Mouse (Mus musculus) ovary, postnatal 14 days (tissue): Measurements from ENCODE around the gene Nupl1.

Experiments used
- DNase-seq: peaks from one replicate; pipeline ENCODE4 v3.0.0; 2022; ENCODE audit warnings: low spot score

Gene Nupl1

GRCm38 (mm10) chr14:60152373-60152772 lies 98.9 kb downstream of the Nupl1 start:
- DNase-seq: no peak

GRCm38 (mm10) chr14:60148893-60149292 lies 102.3 kb downstream of the Nupl1 start:
- DNase-seq: no peak

GRCm38 (mm10) chr14:60143234-60143633 lies 108.0 kb downstream of the Nupl1 start:
- DNase-seq: no peak

- DNase-seq: no peak
Measured at GRCm38 (mm10) chr14:60138339-60138738, 112.9 kb downstream of the Nupl1 start.

- DNase-seq: no peak
Measured at GRCm38 (mm10) chr14:60137812-60138211, 113.4 kb downstream of the Nupl1 start.

GRCm38 (mm10) chr14:60135801-60136200 lies 115.4 kb downstream of the Nupl1 start:
- no peak for DNase-seq

- no peak for DNase-seq
Measured at GRCm38 (mm10) chr14:60134720-60135119, 116.5 kb downstream of the Nupl1 start.
